Mouse (Mus musculus) ZHBTc4 (cell line): ENCODE results near the gene Rnf26.

Experiments
- DNase-seq: peaks from one replicate; pipeline ENCODE4 v3.0.0-alpha.2; 2011; ENCODE audit warnings: low read depth, low spot score

Rnf26 gene

DNA sequence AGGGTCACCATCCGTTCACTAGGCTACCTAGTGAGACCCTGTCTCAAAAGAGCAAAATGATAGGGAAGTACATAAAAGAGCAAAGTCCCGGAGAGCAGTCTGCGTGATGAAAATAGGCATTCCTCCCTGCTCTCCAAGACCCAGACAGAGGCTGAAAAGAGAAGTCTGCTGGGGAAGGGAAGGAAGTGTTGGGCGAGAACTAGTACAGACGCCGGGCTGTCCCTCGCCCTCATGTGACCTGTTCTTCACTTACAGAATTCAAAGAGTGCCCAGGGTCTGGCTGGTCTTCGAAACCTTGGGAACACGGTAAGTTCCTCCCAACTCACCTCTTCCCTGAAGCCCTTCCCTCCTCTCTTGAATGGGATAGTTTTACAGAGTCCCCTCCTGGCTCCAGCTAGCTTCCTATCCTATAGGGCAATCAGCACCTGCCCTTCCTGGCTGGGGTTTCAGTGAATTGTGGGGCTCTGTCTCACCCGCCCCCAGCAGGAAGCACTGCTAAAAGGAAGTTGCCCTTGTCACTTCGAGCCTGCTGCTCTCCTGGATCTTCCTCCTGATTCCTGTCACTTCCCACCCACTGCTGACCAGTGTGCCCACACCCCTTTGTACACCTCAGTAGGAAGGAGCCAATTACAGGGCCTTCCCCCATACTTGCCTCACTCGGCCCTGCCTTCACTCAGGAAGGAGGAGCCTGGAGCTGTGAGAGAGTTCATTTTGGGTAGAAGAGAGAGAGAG, 24.3 kb downstream of the Rnf26 start:
- DNase-seq: peak; percentile 29

DNA sequence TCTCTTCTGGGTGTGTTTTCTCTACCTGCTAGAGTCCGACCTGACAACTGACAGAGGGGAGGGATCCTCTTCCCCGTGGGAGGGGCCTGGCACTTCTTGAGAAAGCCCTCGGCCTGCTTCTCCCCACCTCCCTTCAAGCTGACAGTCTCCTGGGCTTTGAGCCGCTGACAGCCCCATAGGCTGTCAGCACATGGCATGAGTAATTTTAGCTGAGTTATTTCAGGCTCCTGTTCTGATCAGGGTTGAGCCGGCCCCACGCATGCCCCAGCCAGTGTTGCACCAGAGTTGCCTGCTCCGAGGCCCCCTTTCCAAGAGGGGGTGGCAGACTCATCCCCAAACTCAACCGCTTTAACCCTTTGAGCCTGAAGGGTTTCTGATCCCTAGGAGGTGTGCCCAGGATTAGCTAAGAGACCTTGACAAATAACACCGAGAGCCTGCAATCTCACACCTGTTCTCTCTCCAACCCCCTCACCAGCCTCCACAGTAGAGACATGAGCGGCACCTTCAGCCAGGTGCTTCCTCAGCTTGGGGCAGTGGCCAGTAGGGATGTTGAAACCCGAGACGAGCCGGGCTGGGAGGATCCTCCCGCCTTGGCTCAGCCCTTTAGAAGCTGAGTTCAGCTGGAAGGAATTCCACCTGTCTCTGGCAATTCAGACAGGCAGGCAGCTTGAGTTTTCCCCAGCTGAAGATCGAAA, 25.4 kb downstream of the Rnf26 start:
- DNase-seq: no peak

DNA sequence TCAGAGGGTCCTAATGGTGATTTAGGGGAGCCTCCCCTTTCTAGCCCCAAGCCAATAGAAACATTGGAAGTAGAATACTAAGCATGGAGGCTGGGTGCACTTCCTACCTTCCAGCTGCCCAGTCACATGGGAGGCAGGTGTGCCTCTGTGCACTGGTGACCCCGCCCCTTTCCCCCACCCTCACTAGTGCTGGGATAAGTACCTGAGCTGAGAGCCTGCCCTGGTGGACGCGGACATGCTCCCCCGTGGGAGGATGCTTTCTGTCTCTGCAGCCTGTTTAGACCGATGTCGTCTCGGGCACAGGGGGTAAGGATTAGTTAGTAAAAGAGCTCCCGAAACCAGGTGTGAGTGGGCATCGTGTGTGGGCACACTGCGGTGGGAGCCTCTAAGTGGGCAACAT, 26.4 kb downstream of the Rnf26 start:
- no peak for DNase-seq

DNA sequence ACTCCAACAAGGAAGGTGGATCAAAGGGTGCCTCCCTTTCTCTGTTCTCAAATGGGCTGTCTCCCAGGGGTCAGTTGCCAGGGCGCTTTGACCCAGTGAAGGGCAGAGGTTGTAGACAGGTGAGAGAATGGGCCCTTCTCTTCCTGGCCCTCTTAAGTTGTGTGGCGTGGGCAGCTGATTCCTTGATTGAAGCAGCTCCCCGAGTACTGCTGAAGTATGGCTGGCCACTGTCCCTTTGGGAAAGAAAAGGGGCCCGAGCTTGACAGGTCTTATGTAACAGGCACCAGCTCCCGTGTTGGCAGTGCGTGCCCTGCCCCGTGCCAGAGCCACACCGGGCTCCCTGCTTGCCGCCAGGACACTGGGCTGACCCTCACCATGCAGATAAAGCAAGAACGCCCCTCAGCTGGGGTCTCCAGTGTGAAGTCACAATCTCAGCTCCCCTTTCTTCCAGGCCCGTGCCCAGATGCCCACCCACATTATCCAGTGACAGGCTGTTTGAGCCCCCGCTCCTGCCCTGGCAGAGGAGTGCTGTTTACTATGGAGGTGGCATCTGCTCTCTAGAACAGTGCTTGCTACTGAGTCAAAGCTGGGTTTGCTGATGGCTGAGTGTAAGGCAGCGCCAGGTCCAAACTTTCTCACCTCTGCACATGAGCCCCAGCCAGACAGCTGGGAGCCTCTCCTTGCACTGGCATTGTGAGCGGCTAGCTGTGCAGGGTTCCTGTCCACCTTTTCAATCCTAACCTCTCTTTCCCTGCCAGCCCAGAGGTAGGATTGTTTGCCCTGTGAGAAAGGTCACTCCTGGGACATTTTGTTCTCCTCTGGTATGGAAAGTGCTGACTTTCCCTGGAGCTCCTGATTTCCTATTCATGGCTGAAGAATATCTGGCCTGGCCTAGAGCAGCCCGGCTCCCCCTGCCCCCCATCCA, 27.3 kb downstream of the Rnf26 start:
- no peak for DNase-seq

DNA sequence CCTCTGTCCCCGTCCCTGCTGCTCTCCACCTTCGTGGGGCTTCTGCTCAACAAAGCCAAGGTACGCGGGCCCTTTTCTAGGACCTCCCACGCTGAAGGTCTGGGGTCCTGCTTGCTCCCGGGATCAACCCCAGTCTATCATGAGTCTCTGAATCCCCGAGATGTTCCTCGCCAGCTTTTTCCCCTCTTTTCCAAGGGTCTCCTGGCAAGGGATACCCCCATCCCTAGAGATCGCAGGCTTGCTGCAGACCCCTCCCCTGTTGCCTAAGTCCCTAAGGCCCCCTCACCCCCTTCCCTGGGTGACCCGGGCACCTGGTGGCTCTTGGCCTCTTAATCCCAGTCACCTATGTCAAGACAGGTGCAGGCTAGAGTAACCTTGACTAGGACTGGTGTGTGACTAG, 28.0 kb downstream of the Rnf26 start:
- DNase-seq: no peak

DNA sequence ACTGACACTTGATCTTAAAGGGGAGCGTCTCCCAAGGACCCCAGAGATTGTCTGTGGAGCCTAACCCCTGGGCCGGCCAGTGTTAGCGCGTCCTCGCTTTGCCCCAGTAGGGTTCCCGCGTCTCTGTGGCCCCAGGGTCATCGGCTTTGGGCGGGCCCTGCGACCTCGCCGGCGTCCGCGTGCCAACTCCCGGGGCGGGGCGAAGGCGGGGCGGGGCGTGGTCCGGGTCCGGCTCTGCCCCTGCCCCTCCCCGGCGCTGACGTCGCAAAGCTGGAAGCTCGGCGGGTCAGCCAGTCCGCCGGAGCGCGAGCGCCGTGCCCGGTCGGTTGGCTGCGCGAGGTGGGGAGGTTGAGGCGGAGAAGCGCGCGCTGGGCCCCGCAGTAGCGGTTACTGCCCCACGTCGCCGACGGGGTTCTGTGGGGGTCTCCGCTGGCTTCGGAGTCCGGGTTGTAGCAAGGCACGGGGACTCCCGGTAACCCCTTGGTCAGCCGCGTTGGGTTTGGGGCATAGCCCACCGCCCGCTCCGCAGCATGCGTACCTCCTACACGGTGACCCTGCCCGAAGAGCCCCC, 28.6 kb downstream of the Rnf26 start:
- peak; percentile 83 for DNase-seq

DNA sequence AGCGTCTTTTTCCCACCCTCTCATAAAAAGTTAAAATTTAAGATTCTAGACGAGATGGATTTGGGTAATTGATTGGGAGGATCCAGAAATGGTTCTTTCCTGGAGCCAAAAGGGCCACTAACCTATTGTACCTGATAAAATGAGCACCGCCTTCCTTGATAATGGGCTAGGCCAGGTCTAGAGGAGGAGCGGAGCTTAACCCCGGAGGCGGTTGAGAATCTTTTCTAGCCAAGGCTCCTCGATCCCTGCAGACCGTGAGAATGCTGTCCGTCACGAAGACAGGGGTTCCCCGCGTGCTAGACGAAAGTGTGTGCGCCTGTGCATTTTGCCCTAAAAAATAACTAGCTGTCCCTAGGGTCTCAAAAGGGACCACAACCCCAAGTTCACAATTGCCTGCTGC, 29.1 kb downstream of the Rnf26 start:
- DNase-seq: peak; percentile 60

DNA sequence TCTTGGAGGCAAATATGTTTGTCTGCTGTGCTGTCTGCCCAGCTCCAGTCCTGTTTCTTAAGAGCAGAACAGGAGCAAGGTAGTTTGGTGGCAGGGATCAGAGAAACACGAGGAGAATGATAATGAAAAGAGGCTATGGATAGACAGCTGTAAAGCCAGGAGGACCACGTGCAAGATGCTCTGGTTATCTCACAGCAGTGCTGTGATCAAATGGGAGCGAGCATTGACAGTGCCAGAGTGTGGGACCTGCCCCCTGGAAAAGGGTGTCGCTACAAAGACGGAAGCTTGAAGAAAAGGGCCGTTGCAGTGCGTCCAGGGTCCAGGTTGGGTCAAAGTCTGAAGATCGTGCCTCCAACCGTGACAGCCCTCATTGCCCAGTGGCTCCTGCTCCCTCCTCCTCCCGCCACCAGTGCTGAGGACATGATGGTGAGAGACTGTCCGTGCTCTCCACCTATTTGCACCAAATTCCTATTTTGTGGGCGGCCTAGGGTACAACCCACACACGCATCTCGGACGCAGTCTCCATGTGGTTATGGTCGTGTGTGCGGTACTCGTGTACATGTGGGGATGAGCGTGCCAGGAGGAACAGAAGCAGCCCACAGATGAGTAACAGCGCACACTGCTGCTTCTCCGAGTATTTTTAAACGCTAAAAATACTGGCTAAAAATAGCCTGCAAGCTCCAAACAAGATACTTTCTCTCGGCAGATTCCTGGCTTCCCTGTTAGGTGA, 29.8 kb downstream of the Rnf26 start:
- no peak for DNase-seq

DNA sequence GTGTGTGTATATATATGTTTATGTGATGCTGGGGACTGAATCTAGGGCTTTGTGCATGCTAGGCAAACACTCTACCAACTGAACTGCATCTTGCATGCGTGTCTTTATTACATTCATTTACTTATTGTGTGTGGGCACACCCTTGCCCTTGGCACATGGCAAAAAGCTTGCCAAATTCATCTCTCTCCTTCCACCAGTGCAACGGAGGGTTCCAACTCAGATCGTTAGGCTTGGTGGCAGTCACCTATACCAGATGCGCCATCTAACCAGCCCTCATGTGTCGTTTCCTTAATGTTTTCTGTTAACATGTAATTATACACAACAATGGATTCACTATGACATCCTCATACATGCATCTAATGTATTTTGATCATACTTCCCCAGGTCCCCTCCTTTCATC, 31.1 kb downstream of the Rnf26 start:
- DNase-seq: no peak

DNA sequence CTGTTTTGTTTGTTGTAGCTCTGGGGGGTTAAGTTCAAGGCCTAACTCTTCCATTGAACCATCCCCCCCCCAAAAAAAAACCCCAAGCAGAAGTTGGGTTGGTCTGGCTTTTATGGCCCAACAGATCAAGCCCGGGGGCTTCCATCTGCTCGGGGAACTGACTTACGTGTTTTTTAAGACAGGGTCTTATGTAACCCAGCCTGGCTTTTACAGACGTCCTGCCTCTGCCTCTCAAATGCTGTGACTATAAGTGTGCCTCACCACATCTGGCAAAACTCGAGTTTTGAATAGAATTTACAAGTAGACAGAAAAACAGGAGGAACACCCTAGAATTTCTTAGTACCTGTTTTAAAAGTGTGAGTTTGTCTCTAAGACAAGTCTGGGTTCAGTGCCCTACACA, 31.7 kb downstream of the Rnf26 start:
- no peak for DNase-seq

DNA sequence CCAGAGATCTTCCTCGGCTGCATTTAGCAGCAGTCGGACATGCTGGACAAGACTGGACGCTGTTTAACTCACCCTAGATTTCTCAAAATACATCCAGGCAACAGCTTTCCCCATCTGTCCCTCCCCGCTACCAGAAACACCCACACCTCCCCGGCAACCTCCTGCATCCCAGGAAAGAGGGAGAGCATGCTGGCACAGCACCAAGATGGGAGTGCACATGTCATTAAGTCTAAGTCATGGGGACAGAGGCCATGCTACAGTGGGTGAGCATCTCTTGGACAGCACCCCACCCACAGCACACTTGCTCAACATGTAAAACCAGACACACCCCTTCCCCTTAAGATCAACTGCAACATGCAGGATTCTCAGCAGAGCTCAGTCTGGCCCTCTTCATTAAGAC, 32.4 kb downstream of the Rnf26 start:
- DNase-seq: no peak

DNA sequence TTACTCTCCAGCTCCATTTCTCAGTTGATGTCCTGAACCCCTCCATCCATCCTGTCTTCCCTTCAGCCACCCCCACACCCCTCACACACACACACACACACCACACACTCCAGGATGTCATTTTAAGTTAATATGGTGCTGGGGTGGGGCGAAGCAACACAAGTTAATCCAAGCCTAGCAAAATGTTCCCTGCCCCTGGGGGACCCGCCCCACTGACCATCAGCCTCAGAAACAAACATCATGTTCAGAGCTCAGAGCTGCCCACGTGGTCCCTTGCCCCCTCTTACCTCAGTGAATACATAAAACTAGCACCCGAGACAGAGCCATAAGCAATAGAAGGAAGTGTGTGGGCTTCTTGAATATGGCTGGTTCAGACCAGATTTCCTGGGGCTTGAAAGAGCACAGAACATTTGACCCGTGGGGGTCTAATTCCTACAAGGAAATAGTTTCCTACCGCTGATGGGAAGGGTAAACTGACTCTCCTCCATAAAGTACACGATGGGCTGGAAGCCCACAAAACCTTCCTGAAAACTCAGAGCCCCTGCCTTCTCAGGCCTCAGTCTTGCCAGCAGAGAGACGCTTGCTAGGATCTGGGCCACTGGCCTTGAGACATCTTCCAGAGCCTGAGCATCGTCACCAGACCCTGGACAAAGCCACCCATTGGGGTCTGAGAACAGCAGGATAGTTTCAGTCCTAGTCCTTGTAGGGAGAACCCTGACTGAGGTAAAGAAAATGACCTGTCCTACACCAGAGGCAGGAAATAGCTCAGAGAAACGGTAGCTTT, 33.1 kb downstream of the Rnf26 start:
- no peak for DNase-seq

DNA sequence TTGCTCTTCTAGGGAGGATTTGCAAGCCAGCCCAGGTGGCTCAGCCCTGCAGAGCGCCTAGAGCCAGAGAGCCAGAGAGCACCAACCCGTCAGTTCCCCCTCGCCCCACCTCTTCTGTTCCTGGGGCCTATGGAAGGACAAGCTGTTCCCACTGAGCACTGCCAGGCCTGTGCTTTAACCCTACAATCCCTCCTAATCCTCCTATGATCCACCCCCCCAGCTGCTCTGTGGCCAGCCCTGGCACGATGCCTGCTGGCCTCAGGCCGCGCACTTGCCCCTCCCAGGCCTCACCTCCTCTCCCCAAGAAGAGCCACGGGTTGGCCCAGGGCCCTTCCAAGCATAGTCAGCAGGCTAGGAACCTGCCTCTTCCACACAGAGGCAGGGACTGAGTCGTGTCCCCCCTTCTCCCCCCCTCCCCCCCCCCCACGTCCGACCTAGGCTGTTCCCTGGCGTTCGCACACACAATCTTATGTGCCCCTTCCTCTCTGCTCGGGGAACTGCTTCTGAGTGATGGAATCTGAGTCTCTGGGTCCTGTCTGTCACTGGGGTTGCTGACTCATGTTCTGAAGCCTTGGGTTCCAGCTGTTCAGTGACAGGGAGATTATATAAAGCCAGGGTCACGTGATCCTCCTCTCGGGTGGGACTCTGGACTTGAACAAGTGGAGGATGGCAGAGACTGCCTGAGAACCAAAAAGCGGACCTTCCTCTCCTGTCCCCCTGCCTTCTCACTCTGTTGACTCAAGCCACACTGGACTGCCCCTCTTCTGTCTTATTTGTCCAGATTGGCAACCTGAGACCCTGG, 34.2 kb downstream of the Rnf26 start:
- DNase-seq: no peak

DNA sequence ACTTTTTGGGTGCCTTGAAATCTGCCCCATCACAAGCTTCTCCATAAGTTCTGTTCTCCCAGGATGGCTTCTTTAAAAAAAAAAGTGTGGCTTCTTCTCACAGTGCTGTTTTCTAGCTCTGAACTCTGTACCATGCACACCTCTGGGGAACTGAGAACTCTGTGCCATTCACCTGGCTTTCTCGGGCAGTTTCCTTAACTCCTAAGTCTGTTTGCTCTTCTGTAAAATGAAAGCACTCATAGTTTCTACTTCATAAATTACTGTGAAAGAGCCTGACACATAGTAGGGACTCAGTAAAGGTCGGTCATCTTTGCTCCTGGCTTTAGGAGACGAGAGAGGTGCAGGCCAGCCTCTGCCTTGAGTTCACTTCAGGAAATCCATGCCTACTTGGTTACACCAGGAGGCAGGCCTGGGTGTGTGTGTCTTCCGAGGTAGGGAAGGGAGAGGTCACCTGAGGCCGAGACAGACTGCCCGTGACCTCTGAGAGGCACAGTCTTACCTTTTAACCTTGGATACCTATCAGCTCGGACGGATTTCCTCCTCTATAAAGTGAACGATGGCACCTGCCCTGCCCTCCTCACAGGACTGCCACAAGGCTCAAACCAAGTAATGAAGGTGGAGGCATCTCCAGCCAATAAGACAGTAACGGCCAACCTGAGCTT, 35.0 kb downstream of the Rnf26 start:
- DNase-seq: no peak

DNA sequence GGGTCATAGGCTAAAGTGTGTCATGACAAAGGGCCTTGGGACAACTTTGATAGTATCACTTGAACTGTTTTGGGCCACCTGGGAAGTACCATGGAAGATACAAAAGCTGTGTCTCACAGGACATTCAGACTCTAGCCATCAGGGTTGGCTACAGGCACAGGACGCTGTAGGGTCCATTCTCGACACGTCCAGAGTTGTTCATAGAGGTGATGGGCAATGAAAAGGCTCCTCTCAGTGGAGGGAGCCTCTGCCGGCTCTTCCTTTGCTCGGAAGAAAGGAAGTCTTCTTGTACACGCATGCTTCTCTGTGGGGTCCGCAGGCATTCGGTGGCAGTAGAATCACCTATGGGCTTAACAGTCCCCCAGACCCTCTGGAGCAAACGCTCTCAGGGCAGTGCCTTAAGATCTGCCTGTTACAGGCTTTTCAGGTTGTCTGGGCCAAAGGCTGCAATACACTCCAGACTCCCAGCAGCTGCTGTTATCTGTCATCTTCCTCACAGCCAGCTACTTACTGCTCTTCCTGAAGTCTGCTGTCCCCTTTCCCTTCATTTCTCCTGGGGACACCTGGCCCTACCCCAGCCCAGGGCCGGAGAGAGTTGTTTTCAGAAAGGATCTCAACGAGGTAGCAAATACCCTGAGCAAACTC, 35.9 kb downstream of the Rnf26 start:
- no peak for DNase-seq

DNA sequence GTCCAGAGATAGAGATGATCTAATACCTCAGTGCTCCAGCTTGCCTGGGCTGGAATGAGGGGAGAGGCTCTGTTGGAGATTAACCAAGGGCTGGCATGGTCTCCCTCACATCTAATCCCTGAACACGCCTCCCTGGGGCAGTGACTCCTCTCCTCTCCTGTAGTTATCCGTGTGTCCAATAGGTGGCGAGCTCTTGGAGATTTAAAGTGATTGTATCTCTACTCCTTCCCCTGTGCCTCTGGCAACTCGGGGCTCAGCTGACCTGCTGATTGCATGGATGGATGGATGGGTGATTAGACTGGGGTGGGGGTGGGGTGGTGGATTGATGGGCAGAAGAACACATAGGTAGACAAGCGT, 36.6 kb downstream of the Rnf26 start:
- DNase-seq: peak; percentile 86

DNA sequence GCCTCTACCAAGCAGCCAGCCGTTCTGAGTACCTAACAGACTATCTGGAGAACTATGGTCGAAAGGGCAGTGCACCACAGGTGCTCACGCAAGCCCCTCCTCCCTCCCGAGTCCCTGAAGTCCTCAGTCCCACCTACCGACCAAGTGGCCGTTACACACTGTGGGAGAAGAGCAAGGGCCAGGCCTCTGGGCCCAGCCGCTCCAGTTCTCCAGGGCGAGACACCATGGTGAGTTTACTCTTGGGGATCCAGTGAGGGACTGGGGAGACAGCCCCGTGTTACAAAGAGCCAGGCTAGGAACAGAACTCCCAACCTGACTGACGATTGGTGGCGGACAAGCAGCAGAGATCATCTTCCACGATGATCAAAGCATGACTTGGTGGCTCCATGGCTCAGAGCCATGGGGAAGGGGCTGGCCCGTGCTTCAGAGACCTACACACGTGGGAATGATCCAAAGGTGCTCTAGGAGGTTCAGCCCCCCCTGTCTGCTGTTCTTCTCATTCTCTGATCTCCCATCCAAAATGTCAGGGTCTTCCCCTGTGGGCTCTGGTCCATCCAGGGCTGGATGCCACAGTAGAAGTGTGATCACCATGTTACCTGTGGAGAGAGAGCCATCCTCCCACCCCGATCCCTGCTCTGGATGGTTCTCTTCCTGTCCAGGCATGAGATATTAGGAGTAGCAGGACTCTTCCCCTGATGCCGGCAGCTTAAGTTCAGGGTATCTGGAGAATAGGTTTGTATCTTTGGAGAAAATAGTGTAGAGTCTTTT, 37.1 kb downstream of the Rnf26 start:
- no peak for DNase-seq
